Mouse (Mus musculus): ENCODE measurements at regions not wholly inside any gene's neighbourhood (a gene's known extent, or its start where the extent isn't known, plus 50 kb on each side); places are given as distances from the start of the nearest gene placed in this dataset.

DNA sequence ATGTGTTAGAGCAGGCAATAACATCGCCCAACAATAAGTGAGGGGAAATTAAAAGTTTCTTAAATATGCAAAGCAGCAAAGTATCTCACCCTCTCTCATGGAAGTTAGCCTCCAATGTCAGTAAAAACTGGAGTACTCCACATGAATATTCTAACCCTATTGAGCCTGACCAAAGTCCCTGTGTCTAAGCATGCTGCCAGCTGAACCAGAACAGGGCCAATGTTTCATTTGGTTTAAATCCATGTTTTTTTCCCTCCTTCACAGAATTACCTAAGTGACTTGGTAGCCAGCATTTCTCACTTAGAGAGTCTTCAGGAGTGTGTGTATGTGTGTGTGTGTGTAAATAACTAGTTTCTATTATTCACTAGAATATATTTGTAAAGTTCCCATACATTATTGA is 161.4 kb upstream of the Adra1b start:
- WGBS = 92% methylated on average over 1 of the region's 1 CpGs
- no peak for DNase-seq (ENCODE audit: low spot score)
- Histone ChIP-seq H3K9me3 (replicated peaks) (no peaks in the 10 kb centered on the region), H3K4me3 (no peak overlapping the region), H3K27ac (replicated peaks) (no peak overlapping the region), H3K27me3 (ENCODE audit: low read depth, poor library complexity, severe bottlenecking) (no peaks in the 10 kb centered on the region), H3K36me3 (no peaks in the 10 kb centered on the region), H3K4me1 (peaks cover 9% of the 10 kb centered on the region)

DNA sequence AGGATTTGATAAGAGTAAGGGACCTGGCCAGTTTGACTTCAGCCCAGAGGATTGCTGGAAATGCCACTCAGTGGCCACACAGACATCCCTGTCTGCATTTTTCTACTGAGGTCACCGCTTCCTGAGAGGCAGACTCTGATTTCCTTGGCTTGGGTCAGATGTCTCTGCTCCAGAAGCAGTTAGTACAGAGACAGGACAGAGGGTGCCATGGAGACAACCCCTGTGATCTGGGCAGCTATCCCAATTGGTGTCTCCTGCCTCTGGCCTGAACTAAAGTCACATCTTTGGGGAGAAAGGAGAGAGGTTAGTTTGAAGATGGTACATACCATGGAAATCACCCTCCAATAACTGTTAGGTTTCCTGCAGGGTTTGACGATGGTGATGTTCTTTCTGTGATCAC is 165.2 kb upstream of the Adra1b start:
- H3K4me3 ChIP-seq = no peak overlapping the region
- no peak overlapping the region for H3K27ac ChIP-seq (replicated peaks)
- WGBS = 91% methylated on average over 2 of the region's 2 CpGs
- H3K36me3 ChIP-seq = no peaks in the 10 kb centered on the region
- H3K9me3 ChIP-seq (replicated peaks) = no peaks in the 10 kb centered on the region
- no peak for DNase-seq (ENCODE audit: low spot score)
- H3K4me1 ChIP-seq = no peaks in the 10 kb centered on the region
- H3K27me3 ChIP-seq (ENCODE audit: low read depth, poor library complexity, severe bottlenecking) = no peaks in the 10 kb centered on the region

DNA sequence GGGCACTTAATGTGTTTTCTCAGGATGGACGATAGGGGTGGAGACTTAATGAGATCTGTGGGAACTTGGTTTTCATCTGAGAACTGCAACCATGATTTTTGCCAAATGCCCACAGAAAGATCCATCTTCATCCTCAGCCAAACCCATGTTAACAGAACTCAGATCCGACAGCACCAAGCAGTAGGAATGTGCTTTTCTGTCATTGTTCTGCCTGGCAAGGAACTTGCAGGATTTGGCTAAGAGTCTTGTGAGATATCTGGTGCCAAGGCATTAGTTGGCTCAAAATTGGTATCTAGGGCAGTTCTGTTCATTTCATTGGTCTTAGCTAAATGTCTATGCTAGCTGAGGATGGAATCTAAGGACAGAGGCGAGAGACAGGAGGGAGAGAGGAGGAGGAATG is 182.7 kb upstream of the Adra1b start:
- Histone ChIP-seq H3K27me3 (ENCODE audit: low read depth, poor library complexity, severe bottlenecking) (no peaks in the 10 kb centered on the region), H3K36me3 (no peaks in the 10 kb centered on the region), H3K27ac (replicated peaks) (no peak overlapping the region), H3K4me3 (no peak overlapping the region), H3K9me3 (replicated peaks) (no peaks in the 10 kb centered on the region), H3K4me1 (no peaks in the 10 kb centered on the region)
- DNase-seq (ENCODE audit: low spot score) = no peak
- 82% methylated on average over 3 of the region's 3 CpGs for WGBS

DNA sequence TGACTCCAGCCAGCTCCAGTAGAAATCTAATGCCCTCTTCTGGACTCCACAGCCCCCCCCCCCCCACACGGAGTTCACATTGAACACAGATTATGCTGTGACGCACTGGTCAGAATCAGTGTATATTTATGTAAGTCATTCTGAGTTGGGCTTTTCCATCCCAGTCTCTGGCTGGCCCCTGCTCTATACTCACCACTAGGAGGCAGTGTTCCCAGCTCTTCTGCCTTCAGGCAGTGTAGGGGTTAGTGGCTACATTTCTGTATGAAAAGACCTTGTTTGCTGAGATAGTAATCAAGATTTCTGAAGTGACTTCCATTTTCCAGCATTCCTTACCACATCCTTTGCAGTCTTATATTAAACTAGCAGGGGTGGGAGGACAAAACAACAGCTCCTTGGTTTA is 185.9 kb upstream of the Adra1b start:
- Histone ChIP-seq H3K27ac (replicated peaks) (no peak overlapping the region), H3K27me3 (ENCODE audit: low read depth, poor library complexity, severe bottlenecking) (no peaks in the 10 kb centered on the region), H3K9me3 (replicated peaks) (no peaks in the 10 kb centered on the region), H3K36me3 (no peaks in the 10 kb centered on the region), H3K4me1 (no peaks in the 10 kb centered on the region), H3K4me3 (no peak overlapping the region)
- DNase-seq (ENCODE audit: low spot score) = no peak
- 73% methylated on average over 2 of the region's 2 CpGs for WGBS

DNA sequence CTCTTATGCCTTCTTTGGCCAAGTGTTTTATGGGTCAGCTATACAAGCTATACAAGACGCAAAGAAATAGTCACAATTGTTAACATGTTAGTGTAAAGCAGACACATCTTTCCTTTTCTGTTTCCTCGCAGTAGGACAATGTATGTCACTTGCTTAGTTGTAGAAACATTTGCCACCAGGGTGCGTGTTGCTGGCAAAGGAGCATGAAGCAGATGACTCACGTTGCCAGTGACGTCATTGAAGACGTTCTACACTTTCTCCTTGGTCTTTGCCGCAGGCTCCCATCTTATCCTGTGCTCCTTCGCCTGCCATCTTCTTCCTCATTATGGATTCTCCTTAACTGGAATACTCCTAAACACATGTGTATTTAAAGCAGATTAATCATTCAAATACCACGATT is 188.5 kb upstream of the Adra1b start:
- Histone ChIP-seq H3K36me3 (no peaks in the 10 kb centered on the region), H3K9me3 (replicated peaks) (no peaks in the 10 kb centered on the region), H3K4me3 (no peak overlapping the region), H3K4me1 (no peaks in the 10 kb centered on the region), H3K27ac (replicated peaks) (no peak overlapping the region), H3K27me3 (ENCODE audit: low read depth, poor library complexity, severe bottlenecking) (no peaks in the 10 kb centered on the region)
- no peak for DNase-seq (ENCODE audit: low spot score)
- 89% methylated on average over 9 of the region's 9 CpGs for WGBS

DNA sequence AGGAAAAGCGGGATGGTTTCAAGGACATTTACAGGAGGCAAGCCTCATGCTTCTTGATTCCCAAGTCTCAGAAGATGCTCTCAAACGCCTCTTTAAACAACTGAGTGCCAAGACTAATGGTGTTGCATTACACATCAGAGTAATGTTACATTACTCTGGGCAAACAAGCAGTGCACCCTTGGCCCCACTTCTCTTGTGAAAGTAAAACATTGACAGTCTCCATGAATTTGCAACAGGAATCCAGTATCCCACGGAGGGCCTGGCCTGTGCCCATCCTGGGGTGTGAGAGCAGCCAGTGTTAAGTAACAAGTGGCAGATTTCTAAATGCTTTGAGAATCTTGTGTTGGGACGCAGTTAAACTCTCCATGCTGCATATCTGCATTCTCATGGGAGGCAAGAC is 194.3 kb upstream of the Adra1b start:
- Histone ChIP-seq H3K27me3 (ENCODE audit: low read depth, poor library complexity, severe bottlenecking) (no peaks in the 10 kb centered on the region), H3K27ac (replicated peaks) (no peak overlapping the region), H3K4me1 (no peaks in the 10 kb centered on the region), H3K9me3 (replicated peaks) (no peaks in the 10 kb centered on the region), H3K36me3 (no peaks in the 10 kb centered on the region), H3K4me3 (no peak overlapping the region)
- WGBS = 76% methylated on average over 4 of the region's 4 CpGs
- no peak for DNase-seq (ENCODE audit: low spot score)

DNA sequence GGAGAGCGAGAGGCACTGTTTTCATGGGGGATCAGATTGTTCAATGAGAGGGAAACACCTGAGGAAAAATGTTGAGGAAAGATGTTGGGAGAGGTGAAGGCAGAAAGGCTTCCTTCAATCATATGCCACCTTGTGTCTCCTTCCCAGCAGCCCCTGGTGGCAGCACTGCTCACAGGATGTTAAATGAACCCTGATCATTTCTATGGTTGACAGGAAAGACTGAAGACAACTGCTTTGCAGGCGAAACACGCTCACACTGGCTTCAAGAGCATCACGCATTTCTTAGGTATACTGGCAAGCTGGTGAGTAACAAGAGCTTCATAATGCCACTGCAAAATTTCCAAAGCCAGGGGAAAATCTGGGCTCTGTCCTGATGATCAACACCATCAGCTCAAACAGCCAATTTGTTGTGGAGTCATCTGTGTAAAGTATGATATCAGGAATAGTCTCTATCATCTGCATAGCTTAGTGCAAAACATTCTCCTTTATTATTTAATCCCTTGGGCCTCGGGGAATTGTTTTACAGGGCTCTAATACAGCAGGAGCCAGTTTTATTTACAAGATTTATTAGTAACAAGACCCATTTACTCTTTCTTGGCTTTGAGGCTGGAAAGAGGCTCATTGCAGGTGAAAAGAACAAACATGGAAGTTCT is 202.3 kb upstream of the Adra1b start:
- no peak for DNase-seq (ENCODE audit: low spot score)
- H3K4me1 ChIP-seq = no peaks in the 10 kb centered on the region
- 86% methylated on average over 5 of the region's 5 CpGs for WGBS

DNA sequence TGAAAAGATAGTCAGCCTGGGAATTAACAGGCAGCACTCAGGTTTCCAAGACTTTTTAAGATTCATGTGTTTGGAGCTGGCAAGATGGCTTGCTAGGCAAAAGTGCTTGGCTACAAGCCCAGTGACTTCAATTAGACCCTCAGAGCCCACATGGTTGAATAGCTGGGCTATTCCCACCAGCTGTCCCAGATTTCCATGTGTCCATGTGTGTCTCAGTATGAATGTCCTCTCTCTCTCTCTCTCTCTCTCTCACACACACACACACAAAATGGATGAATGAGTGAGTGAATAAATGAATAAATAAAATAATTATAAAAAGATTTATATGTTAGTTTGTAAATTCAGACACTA is 202.8 kb upstream of the Adra1b start:
- no peaks in the 10 kb centered on the region for H3K27me3 ChIP-seq (ENCODE audit: low read depth, poor library complexity, severe bottlenecking)
- no peaks in the 10 kb centered on the region for H3K36me3 ChIP-seq
- no peak for DNase-seq (ENCODE audit: low spot score)

More for the DNA sequence above, 202.3 kb upstream of the Adra1b start:
- no peak overlapping the region for H3K4me3 ChIP-seq
- no peaks in the 10 kb centered on the region for H3K27me3 ChIP-seq (ENCODE audit: low read depth, poor library complexity, severe bottlenecking)
- no peaks in the 10 kb centered on the region for H3K9me3 ChIP-seq (replicated peaks)
- H3K27ac ChIP-seq (replicated peaks) = no peak overlapping the region
- H3K36me3 ChIP-seq = no peaks in the 10 kb centered on the region

DNA sequence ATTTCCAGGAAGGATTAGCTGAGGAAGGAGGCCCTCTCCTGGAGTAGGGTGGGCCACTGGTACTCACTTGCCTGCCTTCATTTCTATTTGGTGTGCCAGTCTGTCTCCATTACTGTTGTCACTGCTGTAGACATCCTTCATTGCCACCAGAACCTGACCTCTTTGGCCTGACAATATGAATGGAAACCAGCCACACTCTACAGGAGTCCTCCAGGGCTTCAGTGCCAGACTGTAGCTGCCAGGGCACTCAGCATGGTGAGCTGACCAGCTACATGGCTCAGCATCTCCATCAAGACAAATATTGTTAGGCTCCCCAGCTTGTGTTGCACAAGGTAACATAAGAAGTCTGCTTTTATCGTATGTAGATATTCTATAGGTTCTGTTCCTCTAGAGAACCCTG is 205.2 kb upstream of the Adra1b start:
- Histone ChIP-seq H3K27ac (replicated peaks) (no peak overlapping the region), H3K9me3 (replicated peaks) (no peaks in the 10 kb centered on the region), H3K27me3 (ENCODE audit: low read depth, poor library complexity, severe bottlenecking) (no peaks in the 10 kb centered on the region), H3K4me3 (no peak overlapping the region), H3K36me3 (no peaks in the 10 kb centered on the region), H3K4me1 (no peaks in the 10 kb centered on the region)
- no peak for DNase-seq (ENCODE audit: low spot score)
- 82% methylated on average over 1 of the region's 1 CpGs for WGBS

More for the DNA sequence above, 202.8 kb upstream of the Adra1b start:
- Histone ChIP-seq H3K27ac (replicated peaks) (no peak overlapping the region), H3K4me1 (no peaks in the 10 kb centered on the region), H3K9me3 (replicated peaks) (no peaks in the 10 kb centered on the region), H3K4me3 (no peak overlapping the region)

DNA sequence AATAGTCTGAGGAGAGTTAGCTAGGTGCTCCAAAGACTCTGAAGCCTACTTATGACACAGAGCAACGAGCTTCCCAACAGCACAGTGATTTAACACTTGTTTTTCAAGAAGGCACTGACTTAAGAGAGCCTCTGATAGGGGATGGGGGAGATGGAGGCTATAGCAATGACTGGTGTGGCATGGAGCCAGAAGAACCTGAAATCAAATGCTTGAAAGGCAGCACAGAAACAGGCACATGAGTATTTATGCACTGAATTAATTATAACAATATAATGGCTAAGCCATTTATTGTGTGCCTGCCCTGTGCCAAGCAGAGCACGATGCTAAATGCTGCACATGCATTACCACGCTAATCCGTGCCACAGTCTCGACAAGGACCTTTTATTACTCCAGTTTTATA is 210.5 kb upstream of the Adra1b start:
- 79% methylated on average over 5 of the region's 5 CpGs for WGBS
- H3K27ac ChIP-seq (replicated peaks) = no peak overlapping the region
- no peaks in the 10 kb centered on the region for H3K36me3 ChIP-seq
- H3K27me3 ChIP-seq (ENCODE audit: low read depth, poor library complexity, severe bottlenecking) = no peaks in the 10 kb centered on the region
- DNase-seq (ENCODE audit: low spot score) = no peak
- no peaks in the 10 kb centered on the region for H3K9me3 ChIP-seq (replicated peaks)
- no peaks in the 10 kb centered on the region for H3K4me1 ChIP-seq
- no peak overlapping the region for H3K4me3 ChIP-seq

DNA sequence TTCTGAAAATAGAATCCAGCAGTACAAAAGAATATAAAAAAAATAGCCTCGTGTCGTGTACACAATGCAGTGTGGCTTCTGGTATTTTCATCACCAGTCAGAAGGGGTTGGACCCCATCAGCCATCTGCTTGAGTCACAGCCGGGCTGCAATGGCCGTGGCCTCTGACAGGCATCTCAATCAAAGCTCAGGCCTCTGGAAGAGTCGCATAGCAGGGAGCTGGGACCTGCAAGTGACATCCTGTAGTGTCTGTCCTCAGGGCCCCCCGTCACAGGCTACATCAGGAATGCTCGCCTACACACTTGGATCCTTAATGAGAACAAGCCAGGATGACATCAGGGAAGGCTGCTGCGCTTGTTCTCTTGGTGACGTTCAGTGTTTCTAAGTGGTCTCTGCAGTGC is 226.1 kb upstream of the Adra1b start:
- no peaks in the 10 kb centered on the region for H3K36me3 ChIP-seq
- no peak for DNase-seq (ENCODE audit: low spot score)
- no peak overlapping the region for H3K27ac ChIP-seq (replicated peaks)
- 84% methylated on average over 9 of the region's 9 CpGs for WGBS
- no peaks in the 10 kb centered on the region for H3K27me3 ChIP-seq (ENCODE audit: low read depth, poor library complexity, severe bottlenecking)
- no peak overlapping the region for H3K4me3 ChIP-seq
- no peaks in the 10 kb centered on the region for H3K4me1 ChIP-seq
- no peaks in the 10 kb centered on the region for H3K9me3 ChIP-seq (replicated peaks)

DNA sequence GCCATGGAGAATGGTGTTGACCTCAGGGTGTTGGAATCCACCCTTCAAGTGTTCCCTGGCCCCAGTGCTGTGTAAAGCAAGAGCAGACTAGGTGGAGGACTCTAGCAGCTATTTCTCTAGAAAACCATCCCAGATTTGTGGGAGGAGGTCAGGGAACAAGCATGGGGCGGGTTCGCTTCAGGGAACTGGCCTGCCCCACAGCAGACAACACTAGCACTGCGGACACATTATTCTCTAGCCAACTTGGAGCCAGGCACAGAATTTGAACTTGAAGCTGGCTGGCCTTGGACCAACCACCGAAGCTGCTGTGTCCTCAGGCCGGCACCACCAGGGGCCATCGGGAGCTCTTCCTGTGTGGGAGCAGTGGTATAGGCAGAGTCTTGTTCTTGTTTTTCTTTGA is 227.5 kb upstream of the Adra1b start:
- Histone ChIP-seq H3K9me3 (replicated peaks) (no peaks in the 10 kb centered on the region), H3K27me3 (ENCODE audit: low read depth, poor library complexity, severe bottlenecking) (no peaks in the 10 kb centered on the region), H3K4me3 (no peak overlapping the region), H3K4me1 (no peaks in the 10 kb centered on the region), H3K36me3 (no peaks in the 10 kb centered on the region), H3K27ac (replicated peaks) (no peak overlapping the region)
- WGBS = 90% methylated on average over 6 of the region's 6 CpGs
- no peak for DNase-seq (ENCODE audit: low spot score)

DNA sequence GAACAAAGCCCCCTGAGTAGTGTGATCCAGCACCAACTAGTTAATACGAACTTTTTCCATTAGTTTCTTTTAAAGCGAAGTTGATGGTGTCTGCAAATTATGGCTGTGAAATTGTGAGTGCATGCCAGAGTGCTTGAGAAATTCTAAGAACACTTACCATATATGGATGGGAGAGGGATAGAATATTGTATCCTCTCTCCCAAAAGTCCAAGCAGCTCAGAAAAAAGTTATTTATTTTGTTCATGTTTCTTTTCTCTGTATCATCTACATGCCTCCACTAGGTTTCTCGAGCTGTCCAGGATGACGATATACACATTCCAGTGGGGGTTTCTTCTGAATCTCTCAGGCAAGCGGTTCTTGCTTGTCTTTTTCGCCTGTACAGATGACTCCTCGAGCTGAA is 232.2 kb upstream of the Adra1b start:
- DNase-seq (ENCODE audit: low spot score) = no peak
- no peak overlapping the region for H3K27ac ChIP-seq (replicated peaks)
- no peaks in the 10 kb centered on the region for H3K4me1 ChIP-seq
- no peaks in the 10 kb centered on the region for H3K36me3 ChIP-seq
- H3K27me3 ChIP-seq (ENCODE audit: low read depth, poor library complexity, severe bottlenecking) = no peaks in the 10 kb centered on the region
- H3K4me3 ChIP-seq = no peak overlapping the region
- H3K9me3 ChIP-seq (replicated peaks) = no peaks in the 10 kb centered on the region
- WGBS = 87% methylated on average over 7 of the region's 7 CpGs

DNA sequence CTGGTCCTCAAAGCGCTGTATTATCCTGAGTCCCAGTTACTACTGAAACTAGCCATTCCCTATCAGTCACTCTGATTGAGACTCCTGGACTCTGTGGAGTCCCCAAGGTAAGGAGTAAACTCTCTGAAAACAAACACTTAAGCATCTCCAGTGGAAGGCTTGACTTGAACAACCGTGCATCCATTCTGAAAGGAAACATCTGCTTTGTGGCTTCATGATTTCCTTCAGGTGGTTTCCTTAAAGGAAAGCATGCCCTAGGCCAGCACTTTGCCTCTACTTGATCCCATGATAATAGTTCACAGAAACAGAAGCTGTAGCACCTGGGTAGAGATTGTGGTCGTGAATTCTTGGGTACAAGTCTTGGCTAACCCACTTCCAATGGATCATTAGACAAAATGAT is 235.0 kb upstream of the Adra1b start:
- 91% methylated on average over 3 of the region's 3 CpGs for WGBS
- no peak overlapping the region for H3K4me3 ChIP-seq
- DNase-seq (ENCODE audit: low spot score) = no peak
- H3K27ac ChIP-seq (replicated peaks) = no peak overlapping the region
- no peaks in the 10 kb centered on the region for H3K36me3 ChIP-seq
- H3K4me1 ChIP-seq = no peaks in the 10 kb centered on the region
- no peaks in the 10 kb centered on the region for H3K27me3 ChIP-seq (ENCODE audit: low read depth, poor library complexity, severe bottlenecking)
- no peaks in the 10 kb centered on the region for H3K9me3 ChIP-seq (replicated peaks)
